Mouse (Mus musculus): ENCODE results near the gene Atp5g3.
"Not testable (repeated sequence)": the region's sequence is repeated elsewhere in the genome, so short reads cannot be mapped to it uniquely, and the experiment has no call there.

DNA sequence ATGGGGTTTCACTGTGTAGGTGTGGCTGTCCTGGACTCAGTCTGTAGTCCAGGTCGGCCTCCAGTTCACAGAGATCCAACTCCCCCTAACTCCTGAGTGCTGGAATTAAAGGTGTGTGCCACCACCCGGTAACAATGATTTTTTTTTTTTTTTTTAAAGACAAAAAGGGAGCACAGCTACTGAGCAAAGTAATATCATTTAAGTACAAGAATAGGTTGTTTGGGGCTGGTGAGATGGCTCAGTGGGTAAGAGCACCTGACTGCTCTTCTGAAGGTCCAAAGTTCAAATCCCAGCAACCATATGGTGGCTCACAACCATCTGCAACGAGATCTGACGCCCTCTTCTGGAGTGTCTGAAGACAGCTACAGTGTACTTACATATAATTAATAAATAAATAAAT lies 14.2 kb downstream of the Atp5g3 start:
- TF ChIP-seq POLR2A (IDR thresholded peaks at IDR 0.05; ENCODE audit: insufficient read depth, low read length); CTCF (IDR thresholded peaks at IDR 0.05; ENCODE audit: low read depth, low read length): not testable (repeated sequence)
